Mouse (Mus musculus) megakaryocyte progenitor cell, adult 5-6 weeks (primary cell): ENCODE results near the gene Efna3. TPM values are rescaled to one million over a fixed set of nuclear protein-coding genes. Genes with fewer than 3 reads are reported as not detected.

Experiments
- ATAC-seq: replicated peaks from 2 replicates; pipeline ENCODE4 v1.8.0; 2016; ENCODE audit warnings: mild to moderate bottlenecking, moderate TSS enrichment, inconsistent platforms; ENCODE audit not compliant: poor library complexity
- total RNA-seq, 2 experiments: library from RNA; stranded (forward) in 1 of 2; stranded (reverse) in 1 of 2; fragments of 157-497, 149-512 nt in 1 of 2; fragments of 200-1000 nt in 1 of 2; gene quantifications; 2 replicates each; pipeline versions ENCODE4 v1.2.3 to v1.2.4; 2015 to 2017

Efna3 gene
- total RNA-seq, 2 experiments from 2014 or later = not detected

GRCm38 (mm10) chr3:89317246-89317645, 5.5 kb downstream of the Efna3 start:
- no peak for ATAC-seq

- peak; percentile 87 for ATAC-seq
Measured at GRCm38 (mm10) chr3:89316833-89317232, 5.9 kb downstream of the Efna3 start.

DNA sequence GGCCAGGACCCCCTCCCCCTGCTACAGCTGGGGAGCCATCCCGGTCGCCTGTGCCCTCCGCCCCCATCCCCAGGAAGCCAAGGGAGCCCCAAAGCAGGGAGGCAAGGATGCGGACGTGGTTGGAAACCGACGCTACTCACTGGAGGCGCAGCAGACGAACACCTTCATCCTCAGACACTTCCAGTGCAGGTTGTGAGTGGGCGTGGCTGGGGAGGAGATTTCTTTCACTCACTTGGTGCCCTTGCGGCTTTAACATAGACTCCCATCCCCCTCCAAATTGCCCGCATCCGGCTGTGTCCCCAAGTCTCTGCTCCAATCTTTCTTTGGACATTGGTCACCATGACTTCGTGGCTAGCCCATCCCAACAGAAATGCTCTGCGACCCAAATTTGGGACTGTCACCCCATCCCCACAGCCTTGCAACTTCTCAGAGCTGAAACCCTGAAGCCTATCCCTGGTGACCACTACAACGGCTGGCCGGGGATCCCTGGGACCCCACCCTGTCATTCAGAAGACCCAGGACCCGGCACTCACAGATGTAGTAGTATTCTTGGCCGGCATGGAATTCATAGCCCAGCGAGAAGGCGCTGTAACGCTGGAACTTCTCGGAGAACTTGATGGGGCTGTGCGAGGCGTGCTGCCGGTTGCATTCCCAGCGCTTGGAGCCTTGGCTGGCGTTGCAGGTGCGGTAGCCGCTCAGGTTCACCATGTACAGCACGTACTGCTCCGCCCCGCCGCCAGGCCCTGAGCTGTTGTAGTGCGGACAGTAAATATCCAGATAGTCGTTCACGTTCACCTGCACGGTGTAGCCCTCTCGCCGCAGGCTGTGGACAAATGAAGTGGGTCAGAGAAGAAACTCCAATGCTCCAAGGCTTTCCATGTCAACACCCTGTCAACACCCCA, 6.6 kb downstream of the Efna3 start:
- no peak for ATAC-seq

DNA sequence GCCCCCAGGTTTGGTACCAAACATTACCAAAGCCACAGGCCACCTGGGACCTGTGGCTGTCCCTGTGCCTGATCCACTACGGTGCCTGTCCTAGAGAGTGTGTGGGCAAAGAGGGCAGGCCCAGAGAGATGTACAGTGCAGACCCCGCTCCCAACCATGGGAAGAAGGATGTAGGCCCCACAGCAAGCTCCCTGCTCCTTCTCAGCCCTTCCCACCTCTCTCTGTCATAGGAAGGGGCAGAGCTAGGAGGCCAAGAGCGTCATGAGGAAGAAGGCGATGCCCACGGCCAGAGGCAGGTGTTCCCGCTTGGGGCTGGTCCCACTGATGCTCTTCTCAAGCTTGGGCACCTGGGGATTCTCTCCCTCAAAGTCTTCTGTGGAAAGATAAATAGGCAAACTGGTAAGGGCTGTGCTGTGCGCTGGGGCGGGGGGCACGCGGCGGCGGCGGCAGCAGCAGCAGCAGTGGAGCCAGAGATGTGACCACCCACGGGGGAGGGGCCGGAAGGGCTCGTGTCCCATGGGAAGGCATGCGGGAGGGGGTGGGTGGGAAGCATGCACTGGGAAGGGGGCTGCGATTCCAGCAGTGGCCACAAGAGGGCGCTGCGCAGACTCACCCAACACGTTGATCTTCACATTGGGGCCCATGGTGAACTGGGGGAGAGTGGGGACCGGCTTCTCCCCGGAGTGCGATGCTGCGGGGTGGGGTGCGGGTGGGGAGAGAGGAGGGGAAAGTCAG, 7.4 kb downstream of the Efna3 start:
- peak; percentile 59 for ATAC-seq

DNA sequence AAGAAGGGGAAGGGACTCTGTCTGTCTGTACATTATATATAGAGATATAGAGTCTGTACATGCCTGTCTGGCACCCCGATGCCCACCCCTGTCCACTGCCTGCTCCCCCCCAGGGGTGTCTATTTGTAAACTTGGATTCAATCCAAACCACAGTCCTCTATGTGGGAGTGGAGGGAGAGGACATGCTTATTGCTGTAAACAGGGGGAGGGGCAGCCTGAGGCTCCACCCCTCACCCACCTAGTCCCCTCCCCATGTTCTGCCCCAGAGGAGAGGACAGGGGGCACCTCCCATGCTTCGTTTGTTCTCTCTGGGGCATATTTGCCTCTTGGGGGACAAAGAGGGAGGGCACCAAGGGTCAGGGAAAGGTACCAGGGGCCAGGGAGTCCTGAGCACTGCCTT, 8.0 kb downstream of the Efna3 start:
- ATAC-seq = no peak

- ATAC-seq = no peak
Measured at GRCm38 (mm10) chr3:89314340-89314739, 8.4 kb downstream of the Efna3 start.

GRCm38 (mm10) chr3:89308089-89308488, 14.7 kb downstream of the Efna3 start:
- peak; percentile 94 for ATAC-seq

- ATAC-seq = no peak
Measured at GRCm38 (mm10) chr3:89305551-89306325, 17.0 kb downstream of the Efna3 start.

DNA sequence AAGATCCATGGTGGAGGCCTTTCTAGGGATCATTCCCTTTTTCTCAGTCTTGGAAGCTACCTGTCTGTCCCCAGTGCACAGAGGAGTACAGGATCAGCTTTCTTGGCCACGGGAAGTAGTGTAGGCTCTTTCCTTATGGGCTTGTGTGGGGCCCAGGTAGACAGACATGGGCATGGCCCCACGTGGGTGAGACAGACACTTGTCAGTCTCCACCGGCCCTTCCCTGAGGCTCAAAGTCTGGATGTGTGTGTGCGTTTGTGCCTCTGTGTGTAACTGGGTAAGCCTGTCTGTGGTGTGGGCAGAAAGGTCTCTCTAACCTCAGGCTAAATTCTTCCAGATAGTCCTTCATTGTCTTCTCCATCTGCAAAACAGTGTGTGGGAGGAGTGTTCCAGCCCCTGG, 17.7 kb downstream of the Efna3 start:
- no peak for ATAC-seq

- ATAC-seq = no peak
Measured at GRCm38 (mm10) chr3:89304440-89304839, 18.3 kb downstream of the Efna3 start.

DNA sequence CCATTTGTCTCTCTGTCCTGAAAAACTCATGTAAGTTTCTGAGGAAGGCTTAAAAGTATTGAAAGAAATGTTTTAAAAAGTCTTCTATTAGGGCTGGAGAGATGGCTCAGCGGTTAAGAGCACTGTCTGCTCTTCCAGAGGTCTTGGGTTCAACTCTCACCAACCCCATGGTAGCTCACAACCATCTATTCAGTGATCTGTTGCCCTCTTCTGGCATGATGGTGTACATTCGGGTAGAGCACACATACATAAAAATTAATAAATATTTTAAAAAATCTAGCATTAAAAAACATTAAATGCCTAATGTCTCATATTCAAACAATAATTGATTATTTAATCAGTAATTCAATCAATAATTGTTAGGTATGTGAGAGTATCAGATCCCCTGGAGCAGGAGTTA, 22.3 kb downstream of the Efna3 start:
- ATAC-seq = no peak

- no peak for ATAC-seq
Measured at GRCm38 (mm10) chr3:89300071-89300470, 22.7 kb downstream of the Efna3 start.

- ATAC-seq = peak; percentile 20; the same call in 1 of the 2 replicates
Measured at GRCm38 (mm10) chr3:89299499-89299898, 23.3 kb downstream of the Efna3 start.

DNA sequence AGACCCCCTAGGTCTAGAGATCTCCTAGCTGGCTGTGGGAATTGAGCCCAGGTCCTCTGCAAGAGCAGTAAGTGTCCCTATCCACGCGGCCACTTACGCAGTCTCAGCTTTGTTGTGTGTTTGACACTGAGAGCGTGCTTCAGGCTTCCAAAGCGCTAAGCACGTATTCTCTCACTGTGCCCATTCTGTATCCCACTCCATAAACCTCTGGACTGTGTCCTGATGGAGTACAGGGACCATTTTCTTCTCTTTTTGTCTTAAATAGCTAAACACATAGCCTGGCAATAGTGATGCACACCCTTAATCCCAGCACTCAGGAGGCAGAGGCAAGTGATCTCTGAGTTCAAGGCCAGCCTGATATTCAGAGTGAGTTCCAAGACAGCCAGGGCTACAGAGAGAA, 23.9 kb downstream of the Efna3 start:
- ATAC-seq = no peak

GRCm38 (mm10) chr3:89296761-89297396, 25.9 kb downstream of the Efna3 start:
- no peak for ATAC-seq

GRCm38 (mm10) chr3:89295685-89296230, 27.0 kb downstream of the Efna3 start:
- ATAC-seq = no peak

GRCm38 (mm10) chr3:89294195-89294594, 28.6 kb downstream of the Efna3 start:
- ATAC-seq = no peak

DNA sequence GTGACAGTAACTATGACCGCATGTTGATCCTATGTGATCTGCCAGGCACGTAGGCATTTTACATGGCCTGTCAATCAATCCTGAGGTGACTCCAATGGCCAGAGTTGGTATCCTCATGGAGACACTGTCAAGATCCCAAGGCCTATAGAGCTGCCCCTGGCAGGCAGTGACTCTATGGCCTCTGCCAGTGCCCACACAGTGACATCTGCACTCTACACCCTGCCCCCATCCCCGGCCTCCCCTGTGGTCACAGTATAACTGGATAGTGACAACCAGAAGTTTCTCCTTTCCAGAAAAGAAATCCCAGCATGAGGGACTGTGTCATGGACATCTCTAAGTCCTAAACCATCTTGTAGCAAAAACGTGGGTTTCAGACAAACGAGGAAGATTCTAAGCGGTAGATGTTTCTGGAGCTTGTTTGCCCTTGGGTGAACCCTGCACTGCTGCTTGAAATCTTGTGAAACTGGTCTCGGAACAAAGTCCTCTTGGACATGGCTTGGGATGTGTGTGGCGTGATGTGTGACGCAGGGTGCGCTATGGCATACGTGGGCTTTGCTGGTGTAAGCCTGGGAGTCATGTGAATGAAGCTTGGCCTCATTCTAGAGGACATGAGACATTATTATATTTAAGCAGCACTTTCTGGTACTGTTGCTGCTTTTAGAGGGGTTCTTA, 29.4 kb downstream of the Efna3 start:
- ATAC-seq = no peak

DNA sequence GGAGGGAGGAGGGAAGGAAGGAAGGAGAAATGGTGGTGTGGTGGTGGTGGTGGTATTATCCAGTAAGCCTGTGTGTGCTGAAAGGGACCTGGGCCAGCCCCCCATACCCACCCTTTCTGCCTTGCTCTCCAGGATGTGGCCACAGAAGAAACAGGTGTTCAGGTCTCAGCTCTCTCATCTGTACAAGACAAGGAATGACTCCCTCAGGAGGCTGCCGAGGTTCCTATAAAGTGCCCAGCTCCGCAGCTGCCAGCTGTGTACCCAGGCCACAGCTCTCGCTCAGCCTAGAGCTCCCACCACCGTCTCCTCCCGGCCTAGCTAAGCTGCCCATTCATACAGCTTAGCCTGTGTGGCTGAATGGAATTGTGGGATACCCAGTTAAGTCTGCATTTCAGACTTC, 30.5 kb downstream of the Efna3 start:
- no peak for ATAC-seq

DNA sequence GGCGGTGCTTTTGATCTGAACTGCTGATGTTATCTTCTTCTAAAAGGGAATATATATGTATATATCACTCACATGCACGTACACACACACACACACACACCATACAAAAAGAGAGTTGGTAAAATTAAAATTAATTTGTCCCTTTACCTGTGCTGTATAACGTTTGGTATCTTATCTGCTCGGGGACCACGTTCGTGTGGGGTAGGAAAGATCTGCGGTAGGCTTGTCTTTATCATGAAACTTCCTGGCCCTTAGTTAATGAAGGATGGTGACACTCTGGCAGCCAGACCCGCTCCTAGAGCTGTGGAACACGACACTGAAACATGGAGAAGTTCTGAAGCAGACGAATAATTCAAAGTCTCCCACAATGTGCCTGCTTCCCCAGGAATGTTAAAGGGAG, 30.9 kb downstream of the Efna3 start:
- ATAC-seq = no peak
